8 mouse cellular contexts compared by ENCODE assay signal in the genomic region with DNA sequence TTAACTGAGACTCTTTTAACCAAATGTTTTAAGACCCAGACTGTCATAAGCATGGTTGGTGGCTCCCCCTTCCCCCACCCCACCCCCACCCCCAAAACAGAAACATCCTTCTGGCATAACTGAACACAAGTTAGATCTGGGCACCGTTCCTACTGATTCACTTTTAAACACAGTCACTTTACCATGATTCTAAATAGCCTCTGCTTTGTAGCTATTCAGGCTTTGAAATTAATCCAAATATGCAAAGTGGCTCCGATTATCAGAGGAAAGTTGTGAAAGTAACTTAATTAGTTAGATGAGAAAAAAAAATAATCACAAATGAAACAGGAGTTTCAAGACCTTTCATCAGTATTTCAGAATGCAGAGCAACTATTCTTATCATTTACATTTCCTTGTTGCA. TPM values are rescaled to one million over a fixed set of nuclear protein-coding genes. Genes with fewer than 3 reads are reported as not detected.
DNase-seq lines count a peak whose midpoint lies in the region; ATAC-seq lines count a peak whose summit lies in the region.
"Had no signal": no experiment of that assay in that cellular context is flagged by ENCODE, and none has a peak within 500 bp of the region (broad histone marks: within the 10 kb centered on the region; RNA-seq: fewer than 3 reads in every experiment).

No protein-coding gene starts in this region.

- H3K4me2 ChIP-seq in lung, embryonic 15.5 days = peak overlapping the region; percentile 88
- H3K4me2 ChIP-seq in liver, embryonic 12.5 days = peak overlapping the region; percentile 31
- peak overlapping the region; percentile 88 for H3K4me2 ChIP-seq in stomach, embryonic 16.5 days (ENCODE audit: low read depth, low read length)

- no peaks in the 10 kb centered on the region for H3K36me3 ChIP-seq in lung, embryonic 15.5 days
- H3K36me3 ChIP-seq in hindbrain, embryonic 10.5 days = no peaks in the 10 kb centered on the region
- no peaks in the 10 kb centered on the region for H3K36me3 ChIP-seq in liver, embryonic 12.5 days
- no peaks in the 10 kb centered on the region for H3K36me3 ChIP-seq in stomach, embryonic 16.5 days (ENCODE audit: control insufficient read depth, insufficient read depth, low read length)

- H3K4me3 ChIP-seq in lung, embryonic 15.5 days = peak overlapping the region; percentile 57
- H3K4me3 ChIP-seq in hindbrain, embryonic 10.5 days = peak overlapping the region; percentile 63
- no peak overlapping the region; the same call in 1 of the 2 replicates for H3K4me3 ChIP-seq in liver, embryonic 12.5 days
- H3K4me3 ChIP-seq in stomach, embryonic 16.5 days (replicated peaks; ENCODE audit: low read length) = peak overlapping the region; percentile 49

- peak overlapping the region; percentile 92 for H3K27ac ChIP-seq in lung, embryonic 15.5 days
- H3K27ac ChIP-seq in hindbrain, embryonic 10.5 days = peak overlapping the region; percentile 90
- no peak overlapping the region for H3K27ac ChIP-seq in liver, embryonic 12.5 days
- no peak overlapping the region for H3K27ac ChIP-seq in stomach, embryonic 16.5 days (ENCODE audit: low read length)

- peaks cover 62% of the 10 kb centered on the region for H3K4me1 ChIP-seq in lung, embryonic 15.5 days
- peaks cover 66% of the 10 kb centered on the region for H3K4me1 ChIP-seq in hindbrain, embryonic 10.5 days (replicated peaks)
- H3K4me1 ChIP-seq in liver, embryonic 12.5 days = no peaks in the 10 kb centered on the region
- H3K4me1 ChIP-seq in stomach, embryonic 16.5 days (ENCODE audit: control insufficient read depth, insufficient read depth, low read length) = peaks cover 13% of the 10 kb centered on the region

- no peak for ATAC-seq in lung, embryonic 15.5 days (ENCODE audit: borderline replicate concordance, extremely low read depth, low FRiP score, low TSS enrichment)
- no peak for ATAC-seq in liver, embryonic 12.5 days
- ATAC-seq in stomach, embryonic 16.5 days (ENCODE audit: insufficient read depth, low FRiP score) = no peak
- ATAC-seq: Patski had no signal

- WGBS in lung, embryonic 15.5 days = 10% methylated on average over 2 of the region's 2 CpGs
- WGBS in hindbrain, embryonic 10.5 days = 17% methylated on average over 2 of the region's 2 CpGs
- WGBS in liver, embryonic 12.5 days (ENCODE audit: insufficient replicate concordance) = 45% methylated on average over 2 of the region's 2 CpGs
- 41% methylated on average over 2 of the region's 2 CpGs for WGBS in stomach, embryonic 16.5 days

- H3K9me3 ChIP-seq in lung, embryonic 15.5 days = no peaks in the 10 kb centered on the region
- H3K9me3 ChIP-seq in hindbrain, embryonic 10.5 days = no peaks in the 10 kb centered on the region
- H3K9me3 ChIP-seq in liver, embryonic 12.5 days (replicated peaks) = no peaks in the 10 kb centered on the region
- H3K9me3 ChIP-seq in stomach, embryonic 16.5 days (replicated peaks; ENCODE audit: control insufficient read depth, low read length) = no peaks in the 10 kb centered on the region

- DNase-seq in lung, postnatal 14 days = no peak
- DNase-seq in hindbrain, embryonic 10.5 days (ENCODE audit: low spot score) = no peak
- no peak for DNase-seq in spleen, postnatal 14 days (ENCODE audit: low spot score in 2 of 2)
- no peak for DNase-seq in kidney, adult 8-10 months

- no peaks in the 10 kb centered on the region for H3K27me3 ChIP-seq in lung, embryonic 15.5 days
- peaks cover 29% of the 10 kb centered on the region for H3K27me3 ChIP-seq in hindbrain, embryonic 10.5 days (ENCODE audit: insufficient read depth, poor library complexity, severe bottlenecking)
- H3K27me3 ChIP-seq in liver, embryonic 12.5 days (replicated peaks) = peaks cover 43% of the 10 kb centered on the region
- no peaks in the 10 kb centered on the region for H3K27me3 ChIP-seq in stomach, embryonic 16.5 days (ENCODE audit: control insufficient read depth, insufficient read depth, low read length)

- peak overlapping the region; percentile 59 for H3K9ac ChIP-seq in lung, embryonic 15.5 days
- H3K9ac ChIP-seq in liver, embryonic 12.5 days = no peak overlapping the region
- peak overlapping the region; percentile 54 for H3K9ac ChIP-seq in stomach, embryonic 16.5 days (ENCODE audit: low read length)

RNA-seq across cellular contexts. Expression of gene Tnfrsf19, which starts 2.0 kb away (rescaled TPM):
- 96.5 and 105 TPM in 2 replicates for polyA plus RNA-seq in lung, embryonic 15.5 days (2015; fragmentation: Nextera tagmentation; extraction: Ambion mirVana)
- polyA plus RNA-seq in hindbrain, embryonic 10.5 days (2016; fragmentation: Nextera tagmentation; extraction: Ambion mirVana) = 35.4 and 56.4 TPM in 2 replicates
- polyA plus RNA-seq in liver, embryonic 12.5 days (2016; fragmentation: Nextera tagmentation; extraction: Ambion mirVana) = 6.2 and 6.7 TPM in 2 replicates
- polyA plus RNA-seq in stomach, embryonic 16.5 days (2015; fragmentation: Nextera tagmentation; extraction: Ambion mirVana) = 37.2 and 38.0 TPM in 2 replicates

Comparison
In these comparisons a context has a peak if more than half of its experiments do, and no peak if none do; other contexts are left out.
1. H3K27ac ChIP-seq: peak in lung, embryonic 15.5 days (single experiment) and hindbrain, embryonic 10.5 days (single experiment); none in liver, embryonic 12.5 days (single experiment) and stomach, embryonic 16.5 days (single experiment).
2. H3K4me2 ChIP-seq: peak in every context shown above with its lines; median percentile 88 in lung, embryonic 15.5 days; 88 in stomach, embryonic 16.5 days; 31 in liver, embryonic 12.5 days.